Mouse (Mus musculus): ENCODE measurements around the gene Ppp1r12c. TPM values are rescaled to one million over a fixed set of nuclear protein-coding genes. Genes with fewer than 3 reads are reported as not detected.

Gene Ppp1r12c
- total RNA-seq, 2 experiments from 2014 or later, result 130 to 133 TPM

- ATAC-seq (replicated peaks; ENCODE audit: low FRiP score, poor library complexity, severe bottlenecking), result no peak
Observed at GRCm38 (mm10) chr7:4497271-4497903, 4.1 kb downstream of the Ppp1r12c start.

GRCm38 (mm10) chr7:4496468-4496867 lies 5.0 kb downstream of the Ppp1r12c start:
- no peak for ATAC-seq (replicated peaks; ENCODE audit: low FRiP score, poor library complexity, severe bottlenecking)

- ATAC-seq (replicated peaks; ENCODE audit: low FRiP score, poor library complexity, severe bottlenecking), result no peak
Observed at GRCm38 (mm10) chr7:4493991-4494390, 7.5 kb downstream of the Ppp1r12c start.

GRCm38 (mm10) chr7:4492284-4493224 lies 8.9 kb downstream of the Ppp1r12c start:
- no peak for ATAC-seq (replicated peaks; ENCODE audit: low FRiP score, poor library complexity, severe bottlenecking)

GRCm38 (mm10) chr7:4491308-4491707 lies 10.2 kb downstream of the Ppp1r12c start:
- ATAC-seq (replicated peaks; ENCODE audit: low FRiP score, poor library complexity, severe bottlenecking), result no peak

- no peak; the same call in 1 of the 2 replicates for ATAC-seq (replicated peaks; ENCODE audit: low FRiP score, poor library complexity, severe bottlenecking)
Observed at GRCm38 (mm10) chr7:4482281-4482680, 19.2 kb downstream of the Ppp1r12c start.

- no peak for ATAC-seq (replicated peaks; ENCODE audit: low FRiP score, poor library complexity, severe bottlenecking)
Observed at GRCm38 (mm10) chr7:4479674-4480073, 21.8 kb downstream of the Ppp1r12c start.

GRCm38 (mm10) chr7:4478796-4479291 lies 22.6 kb downstream of the Ppp1r12c start:
- ATAC-seq (replicated peaks; ENCODE audit: low FRiP score, poor library complexity, severe bottlenecking), result no peak

- no peak for ATAC-seq (replicated peaks; ENCODE audit: low FRiP score, poor library complexity, severe bottlenecking)
Observed at GRCm38 (mm10) chr7:4478021-4478795, 23.3 kb downstream of the Ppp1r12c start.

GRCm38 (mm10) chr7:4473940-4474339 lies 27.5 kb downstream of the Ppp1r12c start:
- ATAC-seq (replicated peaks; ENCODE audit: low FRiP score, poor library complexity, severe bottlenecking), result no peak

GRCm38 (mm10) chr7:4471179-4471555 lies 30.3 kb downstream of the Ppp1r12c start:
- no peak for ATAC-seq (replicated peaks; ENCODE audit: low FRiP score, poor library complexity, severe bottlenecking)

- ATAC-seq (replicated peaks; ENCODE audit: low FRiP score, poor library complexity, severe bottlenecking), result no peak
Observed at GRCm38 (mm10) chr7:4470275-4471178, 31.0 kb downstream of the Ppp1r12c start.

GRCm38 (mm10) chr7:4467801-4468200 lies 33.7 kb downstream of the Ppp1r12c start:
- ATAC-seq (replicated peaks; ENCODE audit: low FRiP score, poor library complexity, severe bottlenecking), result no peak

GRCm38 (mm10) chr7:4464194-4464824 lies 37.2 kb downstream of the Ppp1r12c start:
- no peak for ATAC-seq (replicated peaks; ENCODE audit: low FRiP score, poor library complexity, severe bottlenecking)

- ATAC-seq (replicated peaks; ENCODE audit: low FRiP score, poor library complexity, severe bottlenecking), result peak; percentile 52
Observed at GRCm38 (mm10) chr7:4460576-4461434, 40.7 kb downstream of the Ppp1r12c start, which contains the start of gene Eps8l1. TSS of gene Eps8l1 (plus strand) at chr7:4460674.

GRCm38 (mm10) chr7:4452644-4453043 lies 48.8 kb downstream of the Ppp1r12c start:
- ATAC-seq (replicated peaks; ENCODE audit: low FRiP score, poor library complexity, severe bottlenecking), result no peak

GRCm38 (mm10) chr7:4449211-4449610 lies 52.3 kb downstream of the Ppp1r12c start:
- ATAC-seq (replicated peaks; ENCODE audit: low FRiP score, poor library complexity, severe bottlenecking), result no peak

GRCm38 (mm10) chr7:4448439-4448838 lies 53.0 kb downstream of the Ppp1r12c start:
- ATAC-seq (replicated peaks; ENCODE audit: low FRiP score, poor library complexity, severe bottlenecking), result no peak

Data from erythroid progenitor cell, adult 5-6 weeks (primary cell).